Mouse (Mus musculus): Measurements from ENCODE around the gene Tarbp2. TPM values are rescaled to one million over a fixed set of nuclear protein-coding genes. Genes with fewer than 3 reads are reported as not detected.

The Tarbp2 gene
- polyA plus RNA-seq, 1 experiment from 2014 or later, result 41.7 TPM

DNA sequence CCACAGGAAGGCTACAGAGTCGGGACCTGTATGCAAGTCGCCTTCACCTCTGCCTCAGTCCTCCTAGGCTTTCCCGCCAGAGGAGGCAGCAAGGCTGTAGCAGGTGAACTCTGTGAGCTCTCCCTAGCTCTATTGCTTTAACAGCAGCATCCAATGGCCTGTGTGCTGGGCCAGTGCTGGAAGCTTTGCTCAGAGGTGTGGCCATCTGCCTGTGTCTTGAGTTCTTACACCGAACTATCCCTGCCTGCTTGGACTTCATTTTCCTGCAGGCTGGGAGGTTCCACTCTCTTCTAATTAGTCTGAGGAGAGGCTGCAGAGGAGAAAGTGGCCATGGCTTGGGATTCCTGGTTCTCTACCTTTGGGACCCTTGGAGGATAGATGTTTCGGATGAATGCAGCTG, 6.0 kb upstream of the Tarbp2 start:
- TF ChIP-seq CTCF (IDR thresholded peaks at IDR 0.05; ENCODE audit: low read depth), result no peak
- no peak for TF ChIP-seq EP300 (optimal IDR thresholded peaks at IDR 0.05)
- Histone ChIP-seq H3K4me1 (replicated peaks; ENCODE audit: control insufficient read depth, insufficient read depth) (no peaks in the 10 kb centered on the region), H3K4me2 (replicated peaks; ENCODE audit: low read depth) (no peak overlapping the region), H3K27ac (replicated peaks) (no peak overlapping the region; the same call in 1 of the 2 replicates), H3K36me3 (ENCODE audit: control insufficient read depth, insufficient read depth, low read length) (no peaks in the 10 kb centered on the region), H3K9me3 (ENCODE audit: control insufficient read depth, low read length) (no peaks in the 10 kb centered on the region), H3K4me3 (ENCODE audit: low read depth, low read length) (no peak overlapping the region), H3K9ac (ENCODE audit: low read length) (no peak overlapping the region), H3K27me3 (ENCODE audit: control insufficient read depth, insufficient read depth, low read length) (no peaks in the 10 kb centered on the region)
- DNase-seq (ENCODE audit: low spot score), result no peak
- no peak for ATAC-seq (ENCODE audit: low FRiP score, low TSS enrichment)
- WGBS, result 47% methylated on average over 5 of the region's 5 CpGs

DNA sequence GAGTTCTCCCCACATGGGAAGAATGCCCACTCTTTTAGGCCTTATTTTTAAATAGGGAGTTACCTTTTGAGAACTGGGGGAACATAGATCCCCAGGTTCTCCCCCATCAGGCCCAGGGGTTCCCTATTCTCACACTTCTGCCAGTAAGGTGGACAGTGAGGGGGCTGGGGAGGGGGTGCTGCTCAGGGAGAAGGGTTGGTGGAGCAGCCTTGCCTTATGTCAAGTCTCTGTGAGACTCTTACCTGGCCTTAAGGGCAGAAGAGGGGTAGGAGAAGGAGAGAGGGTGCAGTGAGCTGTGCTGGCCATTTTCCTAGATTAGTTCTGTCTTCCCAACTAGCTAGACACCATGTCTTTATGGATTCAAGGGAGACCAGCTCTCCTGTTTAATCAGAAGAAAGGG, 5.5 kb upstream of the Tarbp2 start:
- no peak overlapping the region for H3K4me3 ChIP-seq (ENCODE audit: low read depth, low read length)
- no peak overlapping the region for H3K9ac ChIP-seq (ENCODE audit: low read length)
- ATAC-seq (ENCODE audit: low FRiP score, low TSS enrichment), result no peak
- no peaks in the 10 kb centered on the region for H3K27me3 ChIP-seq (ENCODE audit: control insufficient read depth, insufficient read depth, low read length)
- no peak for DNase-seq (ENCODE audit: low spot score)
- H3K27ac ChIP-seq (replicated peaks), result no peak overlapping the region; the same call in 1 of the 2 replicates
- no peak overlapping the region for H3K4me2 ChIP-seq (replicated peaks; ENCODE audit: low read depth)
- TF ChIP-seq CTCF (IDR thresholded peaks at IDR 0.05; ENCODE audit: low read depth) (no peak), EP300 (optimal IDR thresholded peaks at IDR 0.05) (no peak)
- no peaks in the 10 kb centered on the region for H3K36me3 ChIP-seq (ENCODE audit: control insufficient read depth, insufficient read depth, low read length)
- H3K4me1 ChIP-seq (replicated peaks; ENCODE audit: control insufficient read depth, insufficient read depth), result no peaks in the 10 kb centered on the region
- no peaks in the 10 kb centered on the region for H3K9me3 ChIP-seq (ENCODE audit: control insufficient read depth, low read length)

DNA sequence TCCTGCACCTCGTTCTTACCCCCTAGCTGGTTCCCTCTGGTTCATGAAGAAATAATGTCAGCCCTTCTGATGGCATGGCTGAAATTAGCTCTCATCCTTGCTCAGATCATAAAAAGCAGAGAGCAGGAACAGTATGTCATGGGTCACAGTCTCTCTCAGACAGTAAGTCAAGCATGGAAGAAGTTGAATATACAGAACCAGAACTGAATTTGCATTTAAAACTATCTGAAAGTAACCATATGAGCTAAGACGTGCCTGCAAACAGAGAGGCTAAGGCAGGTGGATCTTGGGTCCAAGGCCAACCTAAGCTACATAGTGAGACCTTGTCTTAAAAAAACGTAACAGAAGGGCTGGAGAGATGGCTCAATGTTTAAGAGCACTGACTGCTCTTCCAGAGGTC, 5.0 kb upstream of the Tarbp2 start:
- H3K36me3 ChIP-seq (ENCODE audit: control insufficient read depth, insufficient read depth, low read length), result no peaks in the 10 kb centered on the region
- no peaks in the 10 kb centered on the region for H3K9me3 ChIP-seq (ENCODE audit: control insufficient read depth, low read length)
- 81% methylated on average over 3 of the region's 3 CpGs for WGBS
- H3K27ac ChIP-seq (replicated peaks), result no peak overlapping the region
- H3K4me3 ChIP-seq (ENCODE audit: low read depth, low read length), result no peak overlapping the region
- H3K9ac ChIP-seq (ENCODE audit: low read length), result no peak overlapping the region
- H3K4me2 ChIP-seq (replicated peaks; ENCODE audit: low read depth), result no peak overlapping the region
- no peak for TF ChIP-seq CTCF (IDR thresholded peaks at IDR 0.05; ENCODE audit: low read depth)
- no peak for TF ChIP-seq EP300 (optimal IDR thresholded peaks at IDR 0.05)
- H3K27me3 ChIP-seq (ENCODE audit: control insufficient read depth, insufficient read depth, low read length), result no peaks in the 10 kb centered on the region
- no peaks in the 10 kb centered on the region for H3K4me1 ChIP-seq (replicated peaks; ENCODE audit: control insufficient read depth, insufficient read depth)
- ATAC-seq (ENCODE audit: low FRiP score, low TSS enrichment) (no peak), DNase-seq (ENCODE audit: low spot score) (no peak)

- ATAC-seq (ENCODE audit: low FRiP score, low TSS enrichment) (no peak), DNase-seq (ENCODE audit: low spot score) (no peak)
- WGBS, result 91% methylated on average over 2 of the region's 2 CpGs
- Histone ChIP-seq H3K4me3 (ENCODE audit: low read depth, low read length) (no peak overlapping the region), H3K27ac (replicated peaks) (no peak overlapping the region), H3K9ac (ENCODE audit: low read length) (no peak overlapping the region), H3K36me3 (ENCODE audit: control insufficient read depth, insufficient read depth, low read length) (no peaks in the 10 kb centered on the region), H3K4me2 (replicated peaks; ENCODE audit: low read depth) (no peak overlapping the region), H3K9me3 (ENCODE audit: control insufficient read depth, low read length) (no peaks in the 10 kb centered on the region), H3K4me1 (replicated peaks; ENCODE audit: control insufficient read depth, insufficient read depth) (no peaks in the 10 kb centered on the region), H3K27me3 (ENCODE audit: control insufficient read depth, insufficient read depth, low read length) (no peaks in the 10 kb centered on the region)
- TF ChIP-seq CTCF (IDR thresholded peaks at IDR 0.05; ENCODE audit: low read depth) (no peak), EP300 (optimal IDR thresholded peaks at IDR 0.05) (no peak)
Measured at GRCm38 (mm10) chr15:102515261-102515660, 2.7 kb upstream of the Tarbp2 start.

DNA sequence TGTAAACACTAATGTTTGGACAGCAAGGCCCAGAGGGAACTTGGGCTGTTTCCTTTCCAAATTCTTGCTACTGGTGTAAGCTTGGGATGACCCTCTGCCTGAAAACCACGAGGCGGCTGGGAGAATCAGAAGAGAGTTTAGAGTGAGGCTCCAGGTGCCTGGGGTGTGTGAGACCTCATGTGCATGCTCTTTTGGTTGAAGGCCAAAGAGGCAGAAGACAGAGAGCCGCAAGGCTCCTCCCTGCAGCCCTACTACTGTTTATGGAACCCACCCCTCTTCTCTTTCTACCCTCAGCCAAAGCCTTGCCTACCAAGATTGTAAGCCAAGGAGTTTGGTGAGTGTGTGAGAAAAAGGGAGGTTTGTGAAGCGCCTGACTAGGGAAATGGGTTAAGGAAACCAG, 2.2 kb upstream of the Tarbp2 start:
- no peaks in the 10 kb centered on the region for H3K27me3 ChIP-seq (ENCODE audit: control insufficient read depth, insufficient read depth, low read length)
- DNase-seq (ENCODE audit: low spot score) (no peak), ATAC-seq (ENCODE audit: low FRiP score, low TSS enrichment) (no peak)
- peak overlapping the region; percentile 91 for H3K4me2 ChIP-seq (replicated peaks; ENCODE audit: low read depth)
- H3K27ac ChIP-seq (replicated peaks), result no peak overlapping the region
- H3K4me1 ChIP-seq (replicated peaks; ENCODE audit: control insufficient read depth, insufficient read depth), result no peaks in the 10 kb centered on the region
- no peaks in the 10 kb centered on the region for H3K9me3 ChIP-seq (ENCODE audit: control insufficient read depth, low read length)
- TF ChIP-seq EP300 (optimal IDR thresholded peaks at IDR 0.05) (no peak), CTCF (IDR thresholded peaks at IDR 0.05; ENCODE audit: low read depth) (no peak)
- 25% methylated on average over 4 of the region's 4 CpGs for WGBS
- no peaks in the 10 kb centered on the region for H3K36me3 ChIP-seq (ENCODE audit: control insufficient read depth, insufficient read depth, low read length)
- 0 out of 2 replicates have a peak overlapping the region, but pooled peaks have one; percentile 62 for H3K9ac ChIP-seq (ENCODE audit: low read length)
- peak overlapping the region; percentile 64; the same call in 1 of the 2 replicates for H3K4me3 ChIP-seq (ENCODE audit: low read depth, low read length)

GRCm38 (mm10) chr15:102516293-102516692, 1.7 kb upstream of the Tarbp2 start:
- TF ChIP-seq CTCF (IDR thresholded peaks at IDR 0.05; ENCODE audit: low read depth) (0 out of 2 replicates have a peak, but pooled peaks have one; percentile 16), EP300 (optimal IDR thresholded peaks at IDR 0.05) (no peak)
- H3K4me1 ChIP-seq (replicated peaks; ENCODE audit: control insufficient read depth, insufficient read depth), result no peaks in the 10 kb centered on the region
- H3K4me3 ChIP-seq (ENCODE audit: low read depth, low read length), result peak overlapping the region; percentile 64
- H3K27me3 ChIP-seq (ENCODE audit: control insufficient read depth, insufficient read depth, low read length), result no peaks in the 10 kb centered on the region
- no peaks in the 10 kb centered on the region for H3K9me3 ChIP-seq (ENCODE audit: control insufficient read depth, low read length)
- ATAC-seq (ENCODE audit: low FRiP score, low TSS enrichment) (no peak), DNase-seq (ENCODE audit: low spot score) (no peak)
- peak overlapping the region; percentile 82 for H3K27ac ChIP-seq (replicated peaks)
- H3K4me2 ChIP-seq (replicated peaks; ENCODE audit: low read depth), result peak overlapping the region; percentile 91
- H3K36me3 ChIP-seq (ENCODE audit: control insufficient read depth, insufficient read depth, low read length), result no peaks in the 10 kb centered on the region
- WGBS, result 2% methylated on average over 12 of the region's 12 CpGs
- peak overlapping the region; percentile 62 for H3K9ac ChIP-seq (ENCODE audit: low read length)

All from stomach, postnatal 0 days (tissue).